Mouse (Mus musculus): ENCODE measurements around the gene Ugt1a7c. TPM values are rescaled to one million over a fixed set of nuclear protein-coding genes. Genes with fewer than 3 reads are reported as not detected.

The Ugt1a7c gene
- total RNA-seq (2023; ENCODE audit: inconsistent age), result 0.27 to 0.39 TPM in 2 of 4 replicates, not detected in the others

DNA sequence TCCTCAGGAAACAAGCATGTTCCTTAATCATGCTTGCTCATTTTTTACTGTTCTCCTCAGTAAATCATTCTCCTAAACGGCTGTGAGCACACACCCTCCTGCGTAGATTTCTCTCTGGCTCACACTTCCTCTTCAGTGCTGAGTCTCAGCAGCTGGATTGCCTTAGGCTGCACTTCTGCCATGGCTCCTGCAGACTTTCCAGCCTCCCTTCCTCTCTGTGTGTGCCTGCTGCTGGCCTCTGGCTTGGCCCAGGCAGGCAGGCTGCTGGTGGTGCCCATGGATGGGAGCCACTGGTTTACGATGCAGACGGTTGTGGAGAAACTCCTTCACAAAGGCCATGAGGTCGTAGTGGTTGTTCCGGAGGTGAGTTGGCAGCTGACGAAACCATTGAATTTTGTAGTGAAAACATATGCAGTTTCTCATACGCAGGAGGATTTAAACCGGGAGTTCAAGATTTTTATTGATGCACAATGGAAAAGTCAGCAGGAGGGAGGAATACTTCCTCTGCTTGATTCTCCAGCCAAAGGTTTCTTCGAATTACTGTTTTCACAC is at the start of gene Ugt1a7c:
Ugt1a7c (plus strand) TSS at position 122 of the 552 bp plus-strand sequence.

DNA sequence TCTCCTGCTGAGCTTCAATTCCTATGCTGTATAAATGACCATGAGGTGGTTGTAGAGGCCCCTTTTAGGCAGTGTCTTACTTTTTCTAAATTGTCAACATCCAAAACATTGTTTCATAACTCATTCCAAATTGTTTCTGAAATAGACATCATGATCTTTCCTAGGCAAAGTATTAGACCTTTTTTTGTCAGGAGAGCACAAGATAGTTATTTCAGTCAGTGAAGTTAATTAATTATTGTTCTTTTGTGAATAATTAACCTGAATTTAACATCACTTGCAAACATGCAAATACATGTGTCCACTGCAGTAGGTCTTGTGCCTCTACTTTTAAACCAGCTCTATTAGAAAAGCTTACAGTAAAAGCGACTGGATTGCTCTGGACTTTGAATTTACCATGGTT is 39.8 kb upstream of the Ugt1a7c start, which contains the start of gene Ugt1a10:
Ugt1a10 (plus strand) TSS at position 301 of the 400 bp plus-strand sequence.

DNA sequence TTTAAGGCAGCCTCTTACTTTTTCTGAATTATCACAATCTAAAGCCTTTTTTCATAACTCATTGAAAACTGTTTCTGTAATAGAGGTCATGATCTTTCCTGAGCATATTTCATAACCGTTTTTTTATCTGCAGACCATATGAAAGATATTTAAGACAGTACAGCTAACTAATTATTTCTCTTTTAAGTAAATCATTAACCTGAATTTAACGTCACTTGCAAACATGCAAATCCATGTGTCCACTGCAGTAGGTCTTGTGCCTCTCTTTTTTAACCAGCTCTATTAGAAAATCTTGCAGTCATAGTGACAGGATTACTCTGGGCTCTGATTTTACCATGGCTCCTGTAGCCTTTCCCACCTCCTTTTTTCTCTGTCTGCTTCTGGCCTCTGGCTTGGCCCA is 24.4 kb upstream of the Ugt1a7c start, which contains the start of gene Ugt1a9:
Ugt1a9 (plus strand) TSS at position 306 of the 400 bp plus-strand sequence.

DNA sequence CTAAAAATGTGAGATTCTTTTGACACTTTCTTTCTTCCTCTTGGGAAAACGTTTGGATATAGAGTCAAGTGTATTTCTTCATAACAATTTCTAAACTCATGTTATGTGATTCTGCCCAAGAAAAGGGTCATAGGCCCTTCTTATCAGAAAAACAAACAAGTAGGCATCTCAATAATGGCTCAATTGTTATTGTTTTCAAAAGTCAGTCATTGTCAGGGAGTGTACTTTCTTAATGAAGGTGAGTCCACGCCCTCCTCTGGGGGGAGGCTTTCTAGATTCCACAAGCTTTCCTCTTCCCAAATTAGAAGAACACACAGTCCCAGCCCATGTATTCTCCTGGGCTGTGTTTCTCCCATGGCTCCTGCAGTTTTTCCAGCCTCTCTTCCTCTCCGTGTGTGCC is 7.3 kb upstream of the Ugt1a7c start, which contains the start of gene Ugt1a8:
Ugt1a8 (plus strand) TSS at position 301 of the 400 bp plus-strand sequence.

DNA sequence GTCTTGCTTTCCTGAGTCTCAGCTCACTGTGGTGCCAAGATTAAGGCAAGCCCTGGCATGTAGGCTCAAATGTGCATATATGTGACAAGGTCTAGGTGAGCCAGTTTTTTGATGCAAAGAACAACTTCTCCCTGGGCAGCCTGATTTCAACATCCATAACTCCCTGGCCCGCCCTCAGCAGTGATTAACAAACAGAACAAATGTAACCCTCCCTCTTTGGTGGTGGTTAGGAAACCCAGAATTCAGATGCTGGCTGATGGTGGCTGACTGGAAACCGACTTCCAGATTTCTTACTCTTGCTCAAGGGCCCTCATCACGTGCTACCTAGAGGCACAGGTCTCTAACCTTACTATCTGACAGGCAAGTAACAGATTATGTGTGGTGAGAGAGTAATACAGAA is 8.2 kb downstream of the Ugt1a7c start, which contains the start of gene Ugt1a6b:
Ugt1a6b (plus strand) TSS at position 234 of the 400 bp plus-strand sequence.

DNA sequence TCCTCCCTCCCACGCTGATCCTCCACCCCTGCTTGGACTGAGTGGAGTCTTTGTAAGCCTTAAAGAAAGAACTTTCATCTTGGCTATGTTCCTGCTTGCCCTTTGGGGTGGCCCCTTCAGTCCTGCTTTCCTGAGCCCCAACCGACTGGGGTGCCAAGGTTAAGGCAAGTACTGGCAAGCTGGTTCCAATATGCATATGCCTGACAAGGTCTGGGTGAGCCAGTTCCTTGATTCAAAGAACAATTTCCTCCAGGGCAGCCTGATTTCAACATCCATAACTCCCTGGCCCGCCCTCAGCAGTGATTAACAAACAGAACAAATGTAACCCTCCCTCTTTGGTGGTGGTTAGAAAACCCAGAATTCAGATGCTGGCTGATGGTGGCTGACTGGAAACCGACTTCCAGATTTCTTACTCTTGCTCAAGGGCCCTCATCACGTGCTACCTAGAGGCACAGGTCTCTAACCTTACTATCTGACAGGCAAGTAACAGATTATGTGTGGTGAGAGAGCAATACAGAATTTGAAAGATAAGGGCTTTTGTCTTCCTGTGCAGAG is 39.7 kb downstream of the Ugt1a7c start, which contains the start of gene Ugt1a6a:
Ugt1a6a (plus strand) TSS at position 353 of the 555 bp plus-strand sequence.

DNA sequence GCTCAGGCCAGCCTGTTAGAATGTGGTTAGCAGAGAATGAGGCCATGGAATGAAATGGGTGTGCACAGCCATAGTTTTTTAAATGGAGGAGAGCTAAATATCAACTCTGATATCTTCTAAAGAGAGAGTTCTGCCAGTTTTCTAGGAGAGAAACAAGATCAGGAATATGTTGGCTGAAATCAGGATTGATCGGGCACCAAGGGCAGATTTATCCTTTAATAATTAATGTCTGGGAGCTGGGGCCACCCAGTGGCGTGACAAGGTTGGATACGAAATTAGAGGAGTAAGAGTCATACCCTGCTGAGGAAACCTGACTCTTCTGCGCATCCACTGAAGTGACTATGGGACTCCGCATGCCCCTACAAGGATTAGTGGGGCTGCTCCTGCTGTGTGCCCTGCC is 70.8 kb downstream of the Ugt1a7c start, which contains the start of gene Ugt1a5:
Ugt1a5 (plus strand) TSS at position 302 of the 400 bp plus-strand sequence.

DNA sequence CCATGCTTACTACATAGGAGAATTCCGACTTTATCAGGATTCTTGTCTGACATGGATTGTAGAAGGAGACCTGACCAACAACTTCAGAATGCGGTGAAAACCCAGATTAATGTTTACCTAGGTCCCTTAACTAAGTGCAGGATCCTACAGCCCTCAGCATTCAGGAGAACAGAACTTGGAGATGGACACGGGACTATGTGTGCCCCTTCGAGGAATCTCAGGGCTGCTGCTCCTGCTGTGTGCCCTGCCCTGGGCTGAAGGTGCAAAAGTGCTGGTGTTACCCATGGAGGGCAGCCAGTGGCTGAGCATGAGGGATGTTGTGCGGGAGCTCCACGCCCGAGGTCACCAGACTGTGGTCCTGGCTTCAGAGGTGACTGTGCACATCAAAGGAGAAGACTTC is 105.6 kb downstream of the Ugt1a7c start, which contains the start of gene Ugt1a2:
Ugt1a2 (plus strand) TSS at position 146 of the 400 bp plus-strand sequence.

DNA sequence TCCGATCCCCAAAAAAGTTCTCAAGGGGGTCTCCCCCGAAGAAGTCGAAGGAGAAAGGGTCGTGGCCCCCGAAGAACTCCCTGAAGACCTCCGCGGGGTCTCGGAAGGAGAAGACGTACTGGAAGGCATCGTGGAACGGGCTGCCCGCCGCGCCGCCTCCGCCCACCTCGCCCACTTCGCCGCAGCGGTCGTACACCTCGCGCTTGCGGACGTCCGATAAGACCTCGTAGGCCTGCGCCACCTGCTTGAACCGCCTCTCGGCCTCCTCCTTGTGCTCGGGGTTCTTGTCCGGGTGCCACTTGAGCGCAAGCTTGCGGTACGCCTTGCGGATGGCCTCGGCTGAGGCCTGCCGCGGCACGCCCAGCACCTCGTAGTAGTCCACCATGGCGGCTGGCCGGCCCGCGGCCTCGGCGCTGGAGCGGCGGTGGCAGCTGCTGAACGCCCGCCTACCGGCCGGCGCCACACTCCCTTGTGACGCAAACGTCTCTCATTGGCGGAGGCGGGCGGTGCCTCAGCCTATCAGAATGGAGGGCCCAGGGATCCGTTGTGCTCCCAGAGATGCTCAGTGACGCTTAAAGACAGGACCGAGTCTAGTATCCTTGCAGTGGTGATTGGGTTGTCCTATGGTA is 110.5 kb downstream of the Ugt1a7c start, which contains the start of gene Dnajb3:
Dnajb3 (minus strand) TSS at position 489 of the 629 bp plus-strand sequence.

DNA sequence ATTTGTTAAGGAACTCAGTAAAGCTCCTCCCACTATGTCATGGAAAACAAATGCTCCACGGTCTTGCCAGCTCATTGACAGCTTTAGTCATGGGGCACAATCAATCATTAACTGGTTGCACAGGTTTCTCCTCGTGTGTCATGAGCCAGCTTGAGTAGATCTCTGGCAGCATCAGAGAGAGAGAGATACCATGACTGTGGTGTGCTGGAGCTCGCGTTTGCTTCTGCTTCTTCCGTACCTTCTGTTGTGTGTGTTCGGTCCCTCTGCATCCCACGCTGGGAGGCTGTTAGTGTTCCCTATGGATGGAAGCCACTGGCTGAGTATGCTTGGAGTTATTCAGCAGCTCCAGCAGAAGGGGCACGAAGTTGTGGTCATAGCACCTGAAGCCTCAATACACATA is 117.0 kb downstream of the Ugt1a7c start, which contains the start of gene Ugt1a1:
Ugt1a1 (plus strand) TSS at position 148 of the 400 bp plus-strand sequence.

DNA sequence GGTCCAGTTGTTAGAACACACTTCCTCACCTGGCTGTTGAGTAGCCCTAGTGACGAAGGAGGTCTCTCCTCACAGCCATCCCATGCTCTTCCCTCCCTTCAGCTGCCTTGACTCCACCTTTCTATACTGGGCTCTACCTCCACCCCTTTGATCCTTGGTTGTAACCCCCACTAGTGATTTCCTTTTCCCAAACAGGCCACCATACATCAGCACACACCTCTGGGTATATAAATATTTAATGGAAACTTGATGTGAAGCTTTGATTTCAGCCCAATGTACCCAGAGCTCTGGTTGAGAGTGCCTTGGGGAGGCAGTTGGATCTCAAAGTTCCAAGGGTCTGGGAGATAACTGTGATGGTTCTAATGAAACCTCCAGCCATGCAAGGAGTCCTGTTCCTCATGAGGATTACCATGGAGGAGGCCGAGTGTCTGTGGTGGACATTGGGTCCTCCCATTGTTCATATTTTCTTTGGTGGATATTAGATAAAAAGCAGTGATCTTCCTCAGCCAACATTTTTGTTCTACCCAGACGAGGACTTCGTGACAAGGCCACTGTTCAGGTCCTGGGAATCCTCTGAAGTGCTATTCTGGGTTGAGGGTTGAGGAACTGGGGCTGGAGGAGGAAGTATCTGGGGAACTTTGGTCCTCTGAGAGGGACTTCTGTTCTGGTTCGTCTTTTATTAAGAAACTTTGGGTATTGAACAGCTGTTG is 132.0 kb downstream of the Ugt1a7c start, which contains the start of gene Mroh2a:
Mroh2a (plus strand) TSS at position 317 of the 710 bp plus-strand sequence.

Other genes starting within 250 kb of the Ugt1a7c start
- gene Dgkd, start 241.8 kb upstream of the Ugt1a7c start, total RNA-seq (2023; ENCODE audit: inconsistent age), result 479 to 529 TPM (median 498 TPM) in 4 replicates
- gene Usp40, start 86.5 kb upstream of the Ugt1a7c start, total RNA-seq (2023; ENCODE audit: inconsistent age), result 16.8 to 20.3 TPM (median 20.2 TPM) in 4 replicates
- gene Ugt1a10, start 39.7 kb upstream of the Ugt1a7c start, total RNA-seq (2023; ENCODE audit: inconsistent age), result not detected in 4 replicates
- not detected in 4 replicates for gene Ugt1a9, start 24.3 kb upstream of the Ugt1a7c start, total RNA-seq (2023; ENCODE audit: inconsistent age)
- gene Ugt1a8, start 7.2 kb upstream of the Ugt1a7c start, total RNA-seq (2023; ENCODE audit: inconsistent age), result not detected in 4 replicates
- 0.26 TPM in 1 of 4 replicates, not detected in the others for gene Ugt1a6b, start 8.2 kb downstream of the Ugt1a7c start, total RNA-seq (2023; ENCODE audit: inconsistent age)
- not detected in 4 replicates for gene Ugt1a6a, start 39.7 kb downstream of the Ugt1a7c start, total RNA-seq (2023; ENCODE audit: inconsistent age)
- not detected in 4 replicates for gene Ugt1a5, start 71.0 kb downstream of the Ugt1a7c start, total RNA-seq (2023; ENCODE audit: inconsistent age)
- gene Ugt1a2, start 105.5 kb downstream of the Ugt1a7c start, total RNA-seq (2023; ENCODE audit: inconsistent age), result not detected in 4 replicates
- gene Dnajb3, start 110.7 kb downstream of the Ugt1a7c start, total RNA-seq (2023; ENCODE audit: inconsistent age), result 0.51 to 0.67 TPM (median 0.54 TPM) in 3 of 4 replicates, not detected in the other
- not detected in 4 replicates for gene Ugt1a1, start 116.9 kb downstream of the Ugt1a7c start, total RNA-seq (2023; ENCODE audit: inconsistent age)
- 0.06 to 0.27 TPM (median 0.06 TPM) in 3 of 4 replicates, not detected in the other for gene Mroh2a, start 131.9 kb downstream of the Ugt1a7c start, total RNA-seq (2023; ENCODE audit: inconsistent age)
- gene Hjurp, start 182.6 kb downstream of the Ugt1a7c start, total RNA-seq (2023; ENCODE audit: inconsistent age), result 74.5 to 81.5 TPM (median 77.4 TPM) in 4 replicates
- gene Trpm8, start 182.6 kb downstream of the Ugt1a7c start, total RNA-seq (2023; ENCODE audit: inconsistent age), result not detected in 4 replicates

All from B cell, adult (primary cell).